Comparison of ENCODE assay signal across 12 mouse cellular contexts in genomic region chr6:88934816-88935215, GRCm38 (mm10). TPM values are rescaled to one million over a fixed set of nuclear protein-coding genes. Genes with fewer than 3 reads are reported as not detected.
DNase-seq lines count a peak whose midpoint lies in the region; ATAC-seq lines count a peak whose summit lies in the region.
"Had no signal": no experiment of that assay in that cellular context is flagged by ENCODE, and none has a peak within 500 bp of the region (broad histone marks: within the 10 kb centered on the region; RNA-seq: fewer than 3 reads in every experiment).

No protein-coding gene starts in this region.

- H3K27ac ChIP-seq in neural tube, embryonic 15.5 days (replicated peaks), result no peak overlapping the region
- H3K27ac ChIP-seq: embryonic facial prominence, embryonic 12.5 days had no signal

- no peak overlapping the region for H3K9ac ChIP-seq in neural tube, embryonic 15.5 days (replicated peaks)
- H3K9ac ChIP-seq: embryonic facial prominence, embryonic 12.5 days; liver, postnatal 0 days had no signal

- no peak overlapping the region for H3K4me2 ChIP-seq in neural tube, embryonic 15.5 days
- H3K4me2 ChIP-seq: embryonic facial prominence, embryonic 12.5 days had no signal

- no peak for ATAC-seq in neural tube, embryonic 15.5 days (ENCODE audit: low FRiP score)
- ATAC-seq: liver, postnatal 0 days had no signal

- peaks cover 70% of the 10 kb centered on the region for H3K4me1 ChIP-seq in neural tube, embryonic 15.5 days

- H3K36me3 ChIP-seq in neural tube, embryonic 15.5 days, result no peaks in the 10 kb centered on the region
- H3K36me3 ChIP-seq: embryonic facial prominence, embryonic 12.5 days had no signal

- no peak overlapping the region for H3K4me3 ChIP-seq in neural tube, embryonic 15.5 days (replicated peaks)
- H3K4me3 ChIP-seq: embryonic facial prominence, embryonic 12.5 days had no signal

- H3K27me3 ChIP-seq in neural tube, embryonic 15.5 days (replicated peaks), result 0 out of 2 replicates have a peak, but pooled peaks cover 3% of the 10 kb centered on the region
- H3K27me3 ChIP-seq: embryonic facial prominence, embryonic 12.5 days had no signal

- H3K9me3 ChIP-seq in neural tube, embryonic 15.5 days (replicated peaks), result no peaks in the 10 kb centered on the region
- H3K9me3 ChIP-seq: embryonic facial prominence, embryonic 12.5 days had no signal

- WGBS in neural tube, embryonic 15.5 days, result 20% methylated on average over 4 of the region's 4 CpGs

- DNase-seq in layer of hippocampus, adult 11-12 months (ENCODE audit: low spot score), result peak; percentile 55
- no peak for DNase-seq in layer of hippocampus, adult 9-10 months (ENCODE audit: low spot score)
- peak; percentile 87 for DNase-seq in brain, adult 2 months (ENCODE audit: low read depth, low spot score)
- peak; percentile 69 to 74 for DNase-seq in layer of hippocampus, postnatal 36 days
- peak; percentile 52 for DNase-seq in right cerebral cortex, postnatal 14 days
- no peak for DNase-seq in embryo, embryonic 10.5 days (ENCODE audit: low spot score)
- DNase-seq: adrenal gland, adult 8-10 months; cerebellum, adult 11-12 months; liver, postnatal 0 days had no signal

RNA-seq across cellular contexts. Expression of gene Tpra1, which starts 32.8 kb away (rescaled TPM):
- 10 to 100 TPM; 45.8 to 48.5 TPM for total RNA-seq in layer of hippocampus, postnatal 36 days (2021)
- 88.1 and 91.7 TPM in 2 replicates for polyA plus RNA-seq in neural tube, embryonic 15.5 days (2015; fragmentation: Nextera tagmentation; extraction: Ambion mirVana)

RNA-seq across cellular contexts. Expression of gene Mcm2, which starts 36.2 kb away (rescaled TPM):
- 1 to 10 TPM; 4.5 to 5.1 TPM for total RNA-seq in layer of hippocampus, postnatal 36 days (2021)
- 20.5 and 52.5 TPM in 2 replicates for polyA plus RNA-seq in neural tube, embryonic 15.5 days (2015; fragmentation: Nextera tagmentation; extraction: Ambion mirVana)

RNA-seq across cellular contexts. Expression of gene Podxl2, which starts 60.0 kb away (rescaled TPM):
- total RNA-seq in layer of hippocampus, postnatal 36 days (2021), result 100 to 1,000 TPM; 159 to 169 TPM
- 504 and 640 TPM in 2 replicates for polyA plus RNA-seq in neural tube, embryonic 15.5 days (2015; fragmentation: Nextera tagmentation; extraction: Ambion mirVana)
- total RNA-seq: monocyte, adult 5-6 weeks had no signal

Comparison
In these comparisons a context has a peak if more than half of its experiments do, and no peak if none do; other contexts are left out.
1. DNase-seq: peak in layer of hippocampus, adult 11-12 months (single experiment), brain, adult 2 months (single experiment), layer of hippocampus, postnatal 36 days (2 of 2) and right cerebral cortex, postnatal 14 days (single experiment); none in layer of hippocampus, adult 9-10 months (single experiment) and embryo, embryonic 10.5 days (single experiment).